Mouse (Mus musculus): Measurements from ENCODE around the gene Cox4i1.

Gene Cox4i1

DNA sequence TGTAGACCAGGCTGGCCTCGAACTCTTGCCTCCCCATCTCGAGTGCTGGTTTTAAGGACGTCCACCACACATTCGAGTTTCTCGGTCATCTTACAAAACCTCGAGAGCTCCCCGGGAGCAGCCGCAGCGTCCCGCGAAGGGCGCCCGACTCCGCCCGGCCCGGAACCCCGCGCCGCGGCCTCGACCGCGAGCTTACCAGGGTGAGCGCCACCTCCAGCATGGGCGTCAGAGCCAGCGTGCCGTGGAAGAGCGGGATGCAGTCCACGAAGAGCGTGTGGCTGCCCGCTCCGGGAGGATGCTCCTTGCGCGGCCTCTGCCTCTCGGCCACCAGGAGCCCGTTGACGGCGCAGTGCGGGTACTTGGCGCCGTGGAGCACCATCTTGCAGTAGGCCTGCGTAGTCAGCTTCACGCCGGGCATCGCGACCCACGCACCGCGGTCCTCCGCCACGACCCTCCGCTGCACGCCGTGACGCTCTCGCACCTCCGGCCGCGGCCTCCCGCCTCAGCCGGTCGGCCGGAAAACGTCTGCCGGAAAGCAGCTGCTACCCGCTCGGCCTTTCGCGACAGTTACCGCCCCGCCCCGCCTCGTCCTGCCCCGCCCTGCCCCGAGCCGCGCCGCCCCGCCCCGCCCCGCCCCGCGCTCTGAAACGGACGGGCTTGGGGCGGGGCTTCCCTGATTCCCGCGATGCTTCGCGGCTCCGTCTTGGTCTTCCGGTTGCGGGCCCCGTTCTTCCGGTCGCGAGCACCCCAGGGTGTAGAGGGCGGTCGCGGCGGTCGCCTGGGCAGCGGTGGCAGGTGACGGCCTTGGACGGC is at the start of gene Cox4i1, which contains the start of gene Gm27021:
TSS of gene Cox4i1 (plus strand) at position 662 of the 813 bp plus-strand sequence.
TSS of gene Gm27021 (minus strand) at position 519 of the 813 bp plus-strand sequence.
- DNase-seq (ENCODE audit: low read depth, low spot score) = peak; percentile 93

DNA sequence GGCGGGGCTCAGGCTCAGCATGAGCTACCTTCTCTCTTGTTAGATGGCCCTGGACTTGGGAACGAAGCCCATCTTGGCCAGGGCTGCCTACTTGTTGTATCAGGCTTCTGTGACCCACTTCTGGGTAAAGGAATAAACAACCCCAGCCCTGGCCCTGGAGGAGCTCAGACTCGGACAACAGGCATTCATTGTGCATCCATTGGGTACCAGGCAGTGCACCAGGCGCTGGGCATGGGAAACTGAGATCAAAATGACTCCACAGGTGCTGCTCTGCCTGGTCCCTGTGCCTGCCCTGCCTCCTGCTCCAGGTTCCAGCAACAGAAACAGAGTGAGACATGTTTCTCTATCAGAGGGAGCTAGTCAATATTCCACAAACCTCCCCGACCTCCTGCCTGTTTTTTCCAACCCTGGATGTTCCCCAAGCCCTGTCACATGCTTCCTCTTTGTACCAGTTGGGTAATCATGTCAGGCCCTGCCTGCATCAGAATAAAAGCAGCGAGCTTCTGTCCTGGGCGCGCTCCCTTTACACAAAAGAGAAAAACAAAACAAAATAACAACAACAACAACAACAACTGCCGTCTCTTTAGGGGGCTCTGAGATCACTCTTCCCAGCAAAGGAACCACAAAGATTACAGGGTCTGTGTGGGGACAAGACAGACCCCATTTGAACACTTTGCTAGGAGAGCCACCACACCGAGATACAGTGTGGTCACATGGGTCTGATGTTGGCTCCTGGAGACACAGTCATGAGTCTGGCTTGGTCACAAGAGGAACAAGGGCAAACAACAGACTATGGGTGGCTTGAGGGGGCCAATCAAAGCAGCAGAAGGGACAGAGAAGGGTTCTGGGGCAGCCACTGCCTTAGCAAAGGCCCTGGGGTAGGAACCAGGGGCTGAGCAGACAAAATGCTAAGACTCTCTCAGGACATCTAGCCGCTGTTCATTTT is 48.5 kb upstream of the Cox4i1 start:
- no peak for DNase-seq (ENCODE audit: low read depth, low spot score)

DNA sequence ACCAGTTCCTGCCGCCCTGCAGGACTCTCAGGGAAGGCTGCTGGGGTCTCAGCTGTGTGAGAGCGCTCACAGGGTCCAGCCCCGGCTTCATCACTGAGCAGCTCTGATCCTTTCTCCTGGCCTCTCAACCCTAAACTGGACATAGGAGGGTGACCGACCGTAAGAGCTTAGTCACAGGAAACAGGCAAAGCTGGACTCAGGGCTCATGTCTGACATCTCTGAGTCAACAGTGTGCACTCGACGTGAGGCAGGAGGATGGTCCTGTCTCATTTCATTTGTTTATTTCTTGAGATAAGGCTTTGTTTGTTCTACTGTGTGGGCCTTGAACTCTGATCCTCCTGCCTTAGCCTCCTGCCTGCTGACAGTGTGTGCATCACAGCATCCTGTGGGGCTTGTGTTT is 47.6 kb upstream of the Cox4i1 start:
- DNase-seq (ENCODE audit: low read depth, low spot score) = no peak

DNA sequence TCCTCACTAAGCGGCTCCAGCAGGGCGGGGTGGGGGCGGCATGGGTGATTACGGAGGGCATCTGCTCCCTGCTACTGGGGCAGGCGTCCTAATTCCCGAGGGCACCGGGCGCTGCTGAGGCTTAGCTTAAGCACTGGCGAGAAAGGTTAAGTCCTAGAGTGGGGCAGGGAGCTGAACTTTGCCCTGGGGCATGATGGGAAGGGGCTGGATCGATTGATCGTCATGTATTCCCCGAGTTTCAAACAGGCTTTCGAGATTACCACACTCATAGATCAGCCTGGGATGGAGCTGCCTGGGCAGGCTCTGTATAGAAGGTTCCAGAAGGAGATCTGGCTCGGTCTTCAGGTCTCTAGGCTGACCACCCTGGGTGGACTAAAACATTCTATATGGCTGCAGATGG is 45.9 kb upstream of the Cox4i1 start:
- no peak for DNase-seq (ENCODE audit: low read depth, low spot score)

DNA sequence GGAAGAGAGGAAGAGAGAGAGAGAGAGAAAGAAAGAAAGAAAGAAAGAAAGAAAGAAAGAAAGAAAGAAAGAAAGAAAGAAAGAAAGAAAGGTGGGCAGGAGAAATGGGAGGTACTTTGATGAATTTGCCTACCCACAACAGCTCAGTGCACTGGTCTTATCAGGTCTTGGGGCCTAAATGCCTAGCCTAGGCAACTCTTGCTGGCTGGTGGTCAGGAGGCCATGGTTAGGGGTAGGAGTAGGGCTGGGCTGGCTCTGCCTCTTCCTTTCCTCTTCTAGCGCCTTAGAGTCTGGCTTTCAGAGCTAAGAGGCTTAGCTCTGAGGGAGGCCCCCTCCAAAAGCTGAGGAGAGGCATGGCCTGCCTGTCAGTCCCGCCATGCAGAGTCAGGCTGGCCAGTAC is 44.4 kb upstream of the Cox4i1 start:
- DNase-seq (ENCODE audit: low read depth, low spot score) = no peak

DNA sequence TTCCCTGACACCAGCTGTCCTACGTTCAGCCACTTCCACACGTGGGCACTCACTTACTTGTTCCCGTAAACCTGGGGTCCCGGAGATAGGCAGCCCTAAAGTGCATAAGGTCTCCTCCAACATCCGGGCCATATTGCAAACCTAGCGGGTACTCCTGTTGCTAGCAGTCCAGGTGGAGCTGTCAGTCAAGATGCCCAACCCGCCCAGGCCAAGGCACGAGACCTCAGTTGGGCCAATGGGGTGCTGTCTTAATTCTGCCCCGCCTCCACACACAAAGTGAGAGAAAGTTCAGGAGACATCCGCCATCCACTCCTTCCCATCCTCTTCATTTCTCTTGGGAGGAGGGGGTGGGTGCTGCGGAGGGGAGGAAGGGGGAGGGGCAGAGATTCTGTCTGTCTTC is 41.6 kb upstream of the Cox4i1 start:
- no peak for DNase-seq (ENCODE audit: low read depth, low spot score)

DNA sequence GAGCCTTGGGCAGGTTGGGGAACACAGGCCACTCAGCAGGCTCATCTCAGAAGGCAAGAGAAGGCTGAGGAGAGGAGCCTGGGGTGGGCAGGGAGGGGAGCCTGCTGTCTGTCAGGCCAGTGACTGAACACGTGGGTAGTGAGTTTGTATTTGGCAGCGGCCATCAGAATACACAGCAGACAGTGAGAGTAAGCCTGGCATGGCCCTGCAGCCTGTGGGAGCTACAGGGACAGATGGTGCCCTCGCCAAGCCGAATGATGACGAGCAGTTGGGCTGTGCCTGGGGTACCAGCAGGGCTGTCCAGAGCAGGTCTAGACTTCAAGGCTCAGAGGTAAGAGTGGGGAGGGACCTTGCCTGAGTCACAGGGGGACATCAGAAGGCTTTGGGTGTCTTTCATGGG is 40.7 kb upstream of the Cox4i1 start:
- DNase-seq (ENCODE audit: low read depth, low spot score) = no peak

DNA sequence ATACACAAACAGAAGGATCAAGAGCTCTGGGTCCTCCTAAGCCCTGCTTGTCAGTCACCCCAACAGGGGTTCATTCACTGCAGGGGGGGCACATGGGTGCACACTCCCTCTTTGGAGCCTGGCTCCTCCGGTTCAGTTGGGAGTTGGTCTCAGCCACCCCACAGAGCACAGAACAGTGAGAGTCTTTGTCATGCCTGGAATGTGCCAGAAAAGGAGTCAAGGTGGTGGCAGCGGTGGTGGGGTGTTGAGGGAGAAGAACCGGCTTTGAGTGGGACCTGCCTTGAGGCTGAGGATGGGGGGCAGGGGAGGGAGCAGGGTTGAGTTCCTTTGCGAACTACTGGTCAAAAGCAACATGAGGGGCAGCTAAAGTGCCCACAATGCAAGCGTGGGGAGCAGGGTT is 38.0 kb upstream of the Cox4i1 start:
- no peak for DNase-seq (ENCODE audit: low read depth, low spot score)

DNA sequence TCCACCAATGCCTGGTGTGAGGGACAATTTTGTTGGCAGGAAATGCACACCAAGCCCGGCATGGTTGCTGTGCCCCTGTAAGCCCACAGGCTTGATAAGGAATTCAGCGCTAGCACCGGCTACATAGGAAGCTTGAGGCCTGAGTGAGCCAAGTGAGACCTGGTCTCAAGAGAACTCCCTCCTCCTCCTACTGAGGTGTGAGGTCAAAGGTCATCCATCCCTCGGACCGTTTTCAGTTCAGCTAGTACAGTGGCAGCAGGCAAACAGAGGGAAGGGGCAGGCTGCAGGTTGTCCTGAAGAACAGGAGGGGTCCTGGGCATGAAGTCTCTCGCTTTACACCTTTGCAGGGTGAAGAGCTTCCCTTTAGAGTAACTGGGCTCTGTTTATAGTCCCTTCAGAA is 37.2 kb upstream of the Cox4i1 start:
- no peak for DNase-seq (ENCODE audit: low read depth, low spot score)

DNA sequence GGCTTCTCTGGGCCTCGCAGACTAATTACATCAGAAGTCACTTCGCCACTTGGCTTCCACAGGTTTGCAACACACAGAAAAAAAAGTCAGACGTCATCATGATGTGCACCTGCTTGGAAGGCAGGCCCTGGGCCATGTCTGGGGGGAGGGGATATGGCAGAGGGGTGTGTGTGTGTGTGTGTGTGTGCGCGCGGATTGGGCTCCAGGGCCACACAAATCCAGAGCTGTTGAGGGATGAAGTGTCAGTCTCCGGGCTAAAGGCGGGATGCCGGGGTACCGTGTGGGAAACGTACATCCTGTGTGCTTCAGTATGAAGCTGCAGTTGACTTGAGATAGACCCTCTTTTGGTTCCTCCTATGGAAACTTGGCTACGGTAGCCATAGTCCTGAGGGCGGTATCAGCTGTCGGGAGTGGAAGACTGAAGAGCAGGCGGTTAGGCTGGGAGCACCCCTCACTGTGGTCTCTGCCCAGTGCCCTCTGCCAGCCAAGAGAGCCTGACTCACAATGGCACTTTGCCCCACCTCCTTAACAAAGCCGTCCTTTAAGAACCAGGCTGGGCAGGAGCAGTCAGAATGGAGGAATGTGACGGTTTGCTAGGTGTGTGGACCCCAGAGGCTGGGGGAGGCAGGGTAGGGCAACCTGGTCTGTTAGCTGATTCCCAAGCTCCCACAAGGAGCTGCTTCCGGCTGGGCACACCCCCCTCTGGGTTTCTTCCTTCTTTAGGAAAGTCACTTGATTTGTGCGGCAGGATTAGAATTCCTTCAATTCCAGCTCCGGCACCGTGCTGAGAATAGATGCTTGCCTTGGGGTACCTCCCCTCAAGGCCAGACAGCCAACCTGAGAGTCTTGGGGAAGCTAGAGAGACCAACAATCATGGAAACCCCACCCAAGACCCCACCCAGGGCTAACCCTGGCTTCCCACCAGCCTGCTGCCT is 36.3 kb upstream of the Cox4i1 start:
- DNase-seq (ENCODE audit: low read depth, low spot score) = no peak

DNA sequence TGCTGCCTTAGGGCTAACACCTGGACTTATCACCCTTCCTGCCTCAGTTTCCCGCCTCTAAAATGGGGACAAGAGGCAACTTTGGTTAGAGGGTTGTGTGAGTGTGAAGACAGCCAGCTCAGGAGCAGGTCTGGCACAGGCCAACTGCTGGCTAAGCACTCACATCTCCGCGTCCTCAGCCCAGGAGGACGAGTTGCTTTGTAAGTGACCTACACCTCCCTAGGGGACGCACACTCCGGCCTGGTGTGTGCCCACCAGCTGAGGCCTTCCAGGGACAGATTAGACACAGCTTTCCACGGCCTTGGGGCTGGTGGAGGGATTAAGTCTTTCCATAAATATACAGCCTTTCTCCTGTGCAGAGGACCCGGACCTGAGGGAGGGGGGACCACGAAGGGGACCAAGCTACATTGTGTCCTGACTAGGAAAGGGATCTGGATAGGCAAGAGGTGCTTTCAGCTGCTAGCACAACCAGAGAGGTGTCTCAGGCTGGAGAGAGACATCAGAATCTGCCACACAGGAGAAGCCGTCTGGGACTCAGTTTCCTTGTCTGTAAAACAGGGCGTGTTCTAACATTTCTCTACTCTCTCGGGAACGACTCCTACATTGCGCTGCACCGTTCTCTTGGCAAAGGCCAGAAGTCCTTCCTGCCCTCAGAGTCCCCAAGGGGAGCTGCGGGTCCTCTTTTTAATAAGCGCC is 34.9 kb upstream of the Cox4i1 start:
- DNase-seq (ENCODE audit: low read depth, low spot score) = no peak

DNA sequence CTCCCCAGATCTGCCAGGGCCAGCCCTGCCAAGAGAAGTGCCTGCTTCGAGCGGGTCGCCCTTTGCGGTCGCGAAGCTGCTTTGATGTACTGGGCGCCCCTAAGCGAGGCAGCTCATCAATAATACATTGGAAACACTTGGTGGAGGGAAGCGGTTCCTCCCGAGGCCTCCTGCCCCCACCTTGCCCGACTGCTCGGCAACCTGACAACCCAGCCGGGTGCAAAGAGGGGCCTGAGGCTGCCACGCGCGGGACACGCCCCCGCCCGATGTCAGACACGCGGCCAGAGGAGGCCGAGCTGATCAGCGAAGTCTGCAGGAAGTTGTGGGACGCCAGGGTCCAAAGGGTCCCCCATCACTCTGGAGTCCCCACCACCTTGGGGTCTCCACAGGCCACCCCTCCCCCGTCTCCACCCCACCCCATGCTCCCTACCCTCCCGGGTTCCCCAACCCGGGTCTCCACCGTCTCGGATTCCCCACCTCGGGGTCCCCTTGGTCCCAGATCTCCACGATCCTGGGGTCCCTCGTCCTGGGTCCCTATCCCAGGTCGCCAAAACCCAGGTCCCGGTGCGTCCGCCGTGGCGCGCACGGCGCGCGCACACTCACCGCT is 34.3 kb upstream of the Cox4i1 start:
- peak; percentile 36 for DNase-seq (ENCODE audit: low read depth, low spot score)

DNA sequence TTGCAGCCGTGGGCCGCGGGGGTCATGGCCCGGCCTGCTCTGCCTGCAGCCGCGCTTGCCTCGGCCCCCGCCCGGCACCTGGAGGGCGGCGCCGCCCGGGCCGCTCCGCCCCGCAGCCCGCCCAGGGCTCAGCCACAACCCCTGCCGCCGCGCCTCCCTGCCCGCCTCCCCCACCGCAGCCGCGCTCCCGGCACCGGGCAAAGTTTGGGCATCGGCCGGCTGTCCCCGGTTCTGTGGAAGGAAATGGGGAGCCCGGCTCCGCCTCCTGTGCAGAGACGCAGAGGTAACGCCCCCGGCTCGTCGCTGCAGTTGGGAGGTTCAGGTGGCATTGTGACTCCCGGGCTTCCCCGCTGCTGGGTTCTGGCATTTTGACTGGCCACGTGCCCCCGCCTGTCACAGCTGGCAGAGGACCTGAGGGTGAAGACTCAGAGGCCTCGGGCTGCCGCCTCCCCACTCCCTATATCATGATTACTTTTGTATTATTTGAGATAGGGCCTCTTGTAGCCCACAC is 33.6 kb upstream of the Cox4i1 start:
- no peak for DNase-seq (ENCODE audit: low read depth, low spot score)

DNA sequence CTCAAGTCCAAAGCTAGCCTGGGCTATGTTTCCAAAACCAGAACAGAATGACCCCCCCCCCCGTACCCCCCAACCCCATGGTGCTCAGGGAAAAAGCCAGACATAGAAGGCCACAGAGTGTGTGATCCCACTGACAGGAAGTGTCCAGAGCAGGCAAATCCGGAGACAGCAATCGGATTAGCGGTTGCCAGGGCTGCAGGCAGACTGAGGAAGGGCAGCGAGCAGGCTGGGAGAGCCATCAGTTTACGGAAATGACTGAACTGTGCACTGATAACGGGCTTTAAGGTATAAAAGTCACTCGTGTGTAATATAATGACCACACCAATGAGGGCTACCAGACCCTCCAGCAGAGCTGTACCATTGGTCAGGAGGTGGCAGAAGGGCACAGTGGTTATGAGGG is 26.8 kb upstream of the Cox4i1 start:
- no peak for DNase-seq (ENCODE audit: low read depth, low spot score)

DNA sequence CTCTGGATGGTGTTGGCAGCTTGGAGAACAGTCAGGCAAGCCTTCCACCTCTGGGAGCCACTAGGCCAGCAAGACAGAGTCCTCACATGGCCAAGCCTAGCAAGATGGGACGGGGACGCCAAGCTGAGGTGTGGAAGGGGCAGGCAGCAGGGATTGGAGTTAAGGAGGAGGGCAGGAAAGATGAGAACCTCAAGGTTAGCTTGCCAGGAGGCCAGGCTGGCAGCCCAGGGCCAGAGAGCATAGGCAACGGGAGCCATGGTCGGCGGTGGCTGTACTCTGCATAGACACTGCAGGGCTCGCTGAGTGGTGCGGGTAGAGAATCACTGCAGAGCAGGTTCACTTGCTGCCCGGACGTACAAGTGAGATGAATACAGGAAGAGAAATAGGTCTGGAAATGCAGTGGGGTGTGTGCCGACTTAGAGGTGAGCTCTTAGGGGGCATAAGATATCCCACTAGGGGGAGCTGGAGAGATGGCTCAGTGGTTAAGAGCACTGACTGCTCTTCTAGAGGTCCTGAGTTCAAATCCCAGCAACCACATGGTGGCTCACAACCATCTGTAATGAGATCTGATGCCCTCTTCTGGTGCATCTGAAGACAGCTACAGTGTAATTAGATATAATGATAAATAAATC is 25.9 kb upstream of the Cox4i1 start:
- no peak for DNase-seq (ENCODE audit: low read depth, low spot score)

DNA sequence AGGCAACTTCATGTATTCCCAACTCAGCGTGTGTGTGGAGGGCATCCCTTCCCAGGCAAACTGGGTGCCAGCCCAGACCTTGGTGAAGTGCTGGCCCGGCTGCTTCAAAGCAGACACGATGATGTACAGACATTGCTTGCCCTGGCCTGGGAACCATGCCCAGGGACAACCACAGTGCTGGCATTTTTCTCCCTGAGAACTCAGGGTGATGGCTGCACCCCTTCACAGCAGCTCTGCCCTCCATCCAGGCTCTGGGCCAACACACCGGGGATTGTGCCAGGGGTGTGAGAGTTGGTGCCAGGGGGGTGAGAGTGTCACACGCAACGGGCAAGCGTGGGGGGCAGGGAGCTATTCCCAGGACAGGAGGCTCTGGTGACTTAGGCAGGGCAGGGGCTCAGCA is 23.4 kb upstream of the Cox4i1 start:
- DNase-seq (ENCODE audit: low read depth, low spot score) = no peak

DNA sequence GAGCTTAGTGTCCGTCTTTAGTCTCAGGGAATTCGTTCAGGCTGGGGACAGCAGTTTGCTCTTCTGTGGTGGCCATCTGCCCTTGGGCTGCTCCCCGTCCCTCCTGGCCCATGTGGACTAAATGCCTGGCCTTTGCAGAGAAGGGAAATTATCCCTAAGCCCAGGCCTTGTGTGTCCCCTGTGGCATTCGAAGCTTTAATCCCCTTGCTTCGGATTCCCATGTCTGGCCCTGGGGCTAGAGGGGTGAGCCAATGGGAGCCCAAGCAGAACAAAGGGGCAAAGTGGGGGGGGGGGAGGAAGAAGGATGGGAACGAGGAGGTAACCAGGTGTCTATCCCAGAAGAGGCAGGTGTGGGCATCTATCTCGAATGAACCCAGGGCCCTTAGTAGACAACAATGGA is 20.5 kb upstream of the Cox4i1 start, which contains the start of gene 1190005I06Rik:
TSS of gene 1190005I06Rik (minus strand) at position 101 of the 400 bp plus-strand sequence.
- no peak for DNase-seq (ENCODE audit: low read depth, low spot score)

DNA sequence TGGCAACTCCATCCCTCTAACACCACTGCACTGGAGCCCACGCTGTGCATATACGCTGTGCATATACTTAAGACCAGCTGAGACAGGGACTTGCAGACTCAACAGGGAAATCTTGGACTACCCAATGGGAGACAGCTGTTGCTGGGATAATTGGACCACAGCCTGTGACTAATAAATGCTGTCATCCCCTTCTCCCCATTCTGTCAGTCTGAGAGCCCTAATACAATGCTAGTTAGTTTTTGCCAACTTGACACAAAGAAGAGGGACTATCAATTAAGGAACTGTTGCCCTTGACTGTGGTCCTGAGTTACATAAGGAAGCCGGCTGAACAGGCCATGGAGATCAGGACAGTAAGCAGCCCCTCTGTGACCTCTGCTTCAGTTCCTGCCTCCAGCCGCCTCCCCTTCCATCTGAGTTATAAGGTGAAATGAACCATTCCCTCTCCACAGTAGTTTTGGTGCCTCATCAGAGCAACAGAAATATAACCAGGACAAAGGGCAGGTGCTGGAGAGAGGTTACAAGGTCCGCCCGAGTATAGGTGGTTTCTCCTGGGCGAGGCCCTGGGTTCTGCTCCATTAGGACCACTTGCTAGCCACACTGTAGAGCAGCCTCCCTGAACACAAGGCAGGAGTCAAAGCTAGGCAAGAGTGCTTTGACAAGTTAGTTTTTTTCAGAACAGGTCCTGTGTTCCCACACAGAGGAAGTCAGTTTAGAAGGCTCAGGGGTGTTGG is 11.5 kb upstream of the Cox4i1 start:
- no peak for DNase-seq (ENCODE audit: low read depth, low spot score)

DNA sequence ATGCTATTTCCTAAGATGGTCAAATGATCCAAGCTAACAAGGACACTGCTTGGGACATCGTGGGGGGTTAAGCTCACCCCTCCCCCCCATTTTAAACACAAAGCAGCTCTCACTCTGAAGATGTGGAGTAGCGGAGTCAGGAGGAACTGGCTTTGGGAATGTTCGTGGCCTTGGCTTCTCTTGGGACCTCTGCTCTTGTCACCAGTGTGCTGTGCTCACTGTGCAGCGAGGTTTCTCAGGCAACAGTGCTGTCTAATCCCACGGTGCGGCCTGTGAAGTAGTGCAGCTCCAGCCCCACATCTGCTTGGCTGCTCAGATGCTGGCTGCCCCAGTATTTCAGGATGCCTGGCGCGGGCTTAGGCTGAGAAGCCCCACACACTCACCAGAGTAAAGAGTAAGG is 10.6 kb upstream of the Cox4i1 start:
- no peak for DNase-seq (ENCODE audit: low read depth, low spot score)

Measured in mesoderm, embryonic 11.5 days (tissue).